Mouse (Mus musculus) liver, embryonic 11.5 days (tissue): ENCODE measurements around the gene Nkpd1. TPM values are rescaled to one million over a fixed set of nuclear protein-coding genes. Genes with fewer than 3 reads are reported as not detected.

Source experiments
- ATAC-seq: fragments of 200-750 bp; cut with Nextera tagmentation; replicated peaks from 2 replicates; pipeline ENCODE4 v1.8.0; 2017; ENCODE audit warnings: moderate number of reproducible peaks, mild to moderate bottlenecking, moderate TSS enrichment, moderate library complexity; ENCODE audit not compliant: low FRiP score
- DNase-seq: peaks from one replicate; pipeline ENCODE4 v3.0.0-alpha.2; 2017; ENCODE audit warnings: low spot score
- H3K27ac ChIP-seq: fragments of 300-500 bp; sonication (generic); 2 replicates; pipeline ENCODE4 v1.5.1; 2014; ENCODE audit warnings: mild to moderate bottlenecking, low read depth, low read length, control low read depth
- H3K27me3 ChIP-seq: fragments of 300-500 bp; sonication (generic); replicated peaks from 2 replicates; pipeline ENCODE4 v1.6.1; 2014; ENCODE audit warnings: low read length, mixed read lengths; ENCODE audit not compliant: control insufficient read depth, insufficient read depth
- H3K36me3 ChIP-seq: fragments of 300-500 bp; sonication (generic); 2 replicates; pipeline ENCODE4 v1.6.1; 2014; ENCODE audit warnings: mild to moderate bottlenecking, low read length, moderate library complexity, mixed read lengths; ENCODE audit not compliant: control insufficient read depth, insufficient read depth
- H3K4me1 ChIP-seq: fragments of 300-500 bp; sonication (generic); replicated peaks from 2 replicates; pipeline ENCODE4 v1.6.1; 2014; ENCODE audit warnings: low read length, mixed read lengths; ENCODE audit not compliant: control insufficient read depth, insufficient read depth
- H3K4me2 ChIP-seq: fragments of 300-500 bp; sonication (generic); 2 replicates; pipeline ENCODE4 v1.6.1; 2014; ENCODE audit warnings: mild to moderate bottlenecking, control low read depth, moderate library complexity
- H3K4me3 ChIP-seq: fragments of 300-500 bp; sonication (generic); 2 replicates; pipeline ENCODE4 v1.5.1; 2014; ENCODE audit warnings: low read depth, low read length, control low read depth
- H3K9ac ChIP-seq: fragments of 300-500 bp; sonication (generic); 2 replicates; pipeline ENCODE4 v1.6.1; 2014; ENCODE audit warnings: low read depth, low read length, control low read depth
- H3K9me3 ChIP-seq: fragments of 300-500 bp; sonication (generic); 2 replicates; pipeline ENCODE4 v1.6.1; 2016; ENCODE audit warnings: low read length, inconsistent platforms, mixed read lengths; ENCODE audit not compliant: control insufficient read depth
- WGBS: fragments of 180-500 bp; shearing (Covaris S2); extraction: QIAGEN DNeasy Blood & Tissue Kit; methylation state at CpG from one replicate; pipeline ENCODE4 v1.1.7; 2014; 5-methylcytosine and 5-hydroxymethylcytosine counted together
- polyA plus RNA-seq: library from polyadenylated mRNA; unstranded; fragments of >200 nt; fragmentation: Nextera tagmentation; extraction: Ambion mirVana; gene quantifications from 2 replicates; pipeline ENCODE4 v1.2.1, GENCODE M21; 2014

Nkpd1 gene
- polyA plus RNA-seq, 1 experiment from 2014 or later = not detected

DNA sequence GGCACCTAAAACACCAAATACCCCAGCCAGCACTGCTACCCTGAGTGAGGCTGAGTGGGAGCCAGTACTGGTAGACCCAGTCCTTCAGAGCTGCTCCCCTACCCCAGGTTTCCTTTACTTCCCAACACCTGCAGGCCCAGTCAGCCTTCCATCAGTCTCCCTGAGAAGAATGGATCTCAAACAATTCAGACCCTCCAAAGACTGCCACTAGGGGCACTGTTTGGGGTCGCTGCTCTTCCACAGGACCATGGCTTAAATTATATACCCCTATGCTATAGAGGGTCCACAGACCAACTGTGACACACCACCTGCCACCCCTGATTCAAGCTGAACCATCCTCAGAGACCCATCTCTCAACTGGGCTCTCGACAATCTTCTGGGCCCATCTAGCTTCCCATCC, 41.3 kb downstream of the Nkpd1 start:
- no peaks in the 10 kb centered on the region for H3K9me3 ChIP-seq
- ATAC-seq = no peak
- no peak overlapping the region for H3K27ac ChIP-seq
- no peak overlapping the region for H3K4me3 ChIP-seq
- peak overlapping the region; percentile 16 for H3K4me2 ChIP-seq
- peaks cover 37% of the 10 kb centered on the region for H3K4me1 ChIP-seq
- no peak overlapping the region; the same call in 1 of the 2 replicates for H3K9ac ChIP-seq
- H3K36me3 ChIP-seq = peaks cover 7% of the 10 kb centered on the region
- no peaks in the 10 kb centered on the region for H3K27me3 ChIP-seq
- 36% methylated on average over 2 of the region's 2 CpGs for WGBS
- DNase-seq = no peak

- Histone ChIP-seq H3K4me1 (peaks cover 42% of the 10 kb centered on the region), H3K36me3 (peaks cover 21% of the 10 kb centered on the region), H3K9me3 (no peaks in the 10 kb centered on the region; the same call in 1 of the 2 replicates), H3K4me3 (peak overlapping the region; percentile 99), H3K4me2 (peak overlapping the region; percentile 98), H3K27ac (peak overlapping the region; percentile 90; the same call in 1 of the 2 replicates), H3K27me3 (no peaks in the 10 kb centered on the region), H3K9ac (peak overlapping the region; percentile 94)
- ATAC-seq = no peak
- no peak for DNase-seq
- 17% methylated on average over 11 of the region's 11 CpGs for WGBS
These were observed 43.0 kb downstream of the Nkpd1 start for GRCm38 (mm10) chr7:19560491-19561260.

GRCm38 (mm10) chr7:19561431-19561764, 43.8 kb downstream of the Nkpd1 start:
- DNase-seq (no peak), ATAC-seq (no peak)
- Histone ChIP-seq H3K27ac (peak overlapping the region; percentile 90), H3K9ac (peak overlapping the region; percentile 94), H3K4me3 (peak overlapping the region; percentile 99), H3K27me3 (no peaks in the 10 kb centered on the region), H3K4me1 (peaks cover 42% of the 10 kb centered on the region), H3K4me2 (peak overlapping the region; percentile 98), H3K9me3 (no peaks in the 10 kb centered on the region; the same call in 1 of the 2 replicates), H3K36me3 (peaks cover 23% of the 10 kb centered on the region)
- WGBS = under 1% methylated on average over 11 of the region's 11 CpGs

DNA sequence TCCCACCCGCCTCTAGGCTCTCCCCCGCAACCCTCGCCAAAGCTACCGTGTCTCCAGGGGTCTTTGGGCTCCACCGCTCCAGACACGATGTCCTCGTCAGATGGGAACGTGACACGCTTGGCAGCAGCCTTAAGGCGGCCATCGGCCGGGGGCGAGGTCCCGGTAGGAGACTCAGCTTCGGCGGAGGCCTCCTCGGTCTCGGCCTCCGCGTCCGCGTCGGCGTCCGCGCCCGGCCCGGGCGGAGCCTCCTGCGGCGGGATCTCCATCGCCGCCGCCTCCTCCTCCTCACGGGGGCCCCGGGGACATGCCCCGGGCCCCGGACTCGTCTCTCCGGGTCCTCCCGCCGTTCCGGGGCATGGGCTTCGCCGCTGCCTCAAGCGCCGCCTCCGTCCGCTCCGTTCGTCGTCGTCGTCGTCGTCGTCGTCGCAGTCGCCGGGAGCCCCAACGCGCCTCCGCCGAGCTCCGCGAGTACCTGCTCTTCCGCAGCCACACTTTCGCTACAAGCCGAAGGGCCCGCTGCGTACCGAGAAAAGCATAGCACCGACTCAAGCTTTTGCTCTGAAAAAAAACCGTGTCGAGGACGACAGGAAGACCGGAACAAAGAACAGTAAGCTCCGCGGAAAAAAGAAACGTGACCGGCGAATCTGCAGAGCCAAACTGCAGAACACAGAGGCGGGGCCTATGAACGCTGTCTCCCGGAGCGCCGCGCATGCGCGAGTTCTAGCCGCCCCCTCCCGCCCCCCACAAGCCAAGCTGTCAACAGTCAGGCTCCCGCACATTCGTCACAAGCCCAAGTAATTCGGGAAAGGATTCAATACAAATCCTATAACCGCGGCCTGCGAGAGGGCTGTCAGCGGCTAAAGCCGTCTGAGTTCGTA, 44.4 kb downstream of the Nkpd1 start:
- Histone ChIP-seq H3K9me3 (no peaks in the 10 kb centered on the region; the same call in 1 of the 2 replicates), H3K27ac (peak overlapping the region; percentile 90), H3K9ac (peak overlapping the region; percentile 94), H3K4me3 (peak overlapping the region; percentile 99), H3K4me2 (peak overlapping the region; percentile 98), H3K27me3 (no peaks in the 10 kb centered on the region), H3K36me3 (peaks cover 25% of the 10 kb centered on the region), H3K4me1 (peaks cover 42% of the 10 kb centered on the region)
- peak; percentile 77 for ATAC-seq
- WGBS = under 1% methylated on average over 102 of the region's 102 CpGs
- peak; percentile 94 for DNase-seq

- Histone ChIP-seq H3K36me3 (peaks cover 26% of the 10 kb centered on the region), H3K27me3 (no peaks in the 10 kb centered on the region), H3K9me3 (no peaks in the 10 kb centered on the region; the same call in 1 of the 2 replicates), H3K4me3 (peak within 1 kb of the TSS; percentile 99), H3K27ac (peak within 1 kb of the TSS; percentile 90), H3K9ac (peak within 1 kb of the TSS; percentile 94), H3K4me1 (peaks cover 42% of the 10 kb centered on the region), H3K4me2 (peak within 1 kb of the TSS; percentile 98)
- no peak for DNase-seq
- no peak for ATAC-seq
- 5% methylated on average over 19 of the region's 19 CpGs for WGBS
These were observed 45.2 kb downstream of the Nkpd1 start, which contains the start of gene Ppp1r37 for GRCm38 (mm10) chr7:19562643-19563410. Ppp1r37 (minus strand) TSS chr7:19563076.

- Histone ChIP-seq H3K4me2 (peak overlapping the region; percentile 98), H3K27me3 (no peaks in the 10 kb centered on the region), H3K9me3 (no peaks in the 10 kb centered on the region; the same call in 1 of the 2 replicates), H3K27ac (peak overlapping the region; percentile 90), H3K36me3 (peaks cover 25% of the 10 kb centered on the region), H3K4me3 (peak overlapping the region; percentile 99; the same call in 1 of the 2 replicates), H3K9ac (peak overlapping the region; percentile 94; the same call in 1 of the 2 replicates), H3K4me1 (peaks cover 37% of the 10 kb centered on the region)
- DNase-seq = no peak
- peak; percentile 81 for ATAC-seq
- WGBS = 43% methylated on average over 3 of the region's 3 CpGs
These were observed 46.2 kb downstream of the Nkpd1 start for GRCm38 (mm10) chr7:19563884-19564283.

- no peak for DNase-seq
- peaks cover 32% of the 10 kb centered on the region for H3K4me1 ChIP-seq
- no peak for ATAC-seq
- peak overlapping the region; percentile 5; the same call in 1 of the 2 replicates for H3K9ac ChIP-seq
- H3K9me3 ChIP-seq = no peaks in the 10 kb centered on the region; the same call in 1 of the 2 replicates
- H3K27me3 ChIP-seq = no peaks in the 10 kb centered on the region
- peaks cover 29% of the 10 kb centered on the region for H3K36me3 ChIP-seq
- H3K4me2 ChIP-seq = peak overlapping the region; percentile 98
- WGBS = 86% methylated on average over 4 of the region's 4 CpGs
- peak overlapping the region; percentile 90 for H3K27ac ChIP-seq
- no peak overlapping the region for H3K4me3 ChIP-seq
These were observed 46.8 kb downstream of the Nkpd1 start for GRCm38 (mm10) chr7:19564455-19564854.

GRCm38 (mm10) chr7:19565803-19566202, 48.2 kb downstream of the Nkpd1 start:
- Histone ChIP-seq H3K27me3 (no peaks in the 10 kb centered on the region), H3K4me2 (no peak overlapping the region; the same call in 1 of the 2 replicates), H3K36me3 (peaks cover 29% of the 10 kb centered on the region), H3K4me1 (peaks cover 18% of the 10 kb centered on the region), H3K27ac (no peak overlapping the region), H3K4me3 (no peak overlapping the region), H3K9ac (no peak overlapping the region), H3K9me3 (no peaks in the 10 kb centered on the region; the same call in 1 of the 2 replicates)
- ATAC-seq (no peak), DNase-seq (no peak)
- 94% methylated on average over 2 of the region's 2 CpGs for WGBS
